In the genomic region with DNA sequence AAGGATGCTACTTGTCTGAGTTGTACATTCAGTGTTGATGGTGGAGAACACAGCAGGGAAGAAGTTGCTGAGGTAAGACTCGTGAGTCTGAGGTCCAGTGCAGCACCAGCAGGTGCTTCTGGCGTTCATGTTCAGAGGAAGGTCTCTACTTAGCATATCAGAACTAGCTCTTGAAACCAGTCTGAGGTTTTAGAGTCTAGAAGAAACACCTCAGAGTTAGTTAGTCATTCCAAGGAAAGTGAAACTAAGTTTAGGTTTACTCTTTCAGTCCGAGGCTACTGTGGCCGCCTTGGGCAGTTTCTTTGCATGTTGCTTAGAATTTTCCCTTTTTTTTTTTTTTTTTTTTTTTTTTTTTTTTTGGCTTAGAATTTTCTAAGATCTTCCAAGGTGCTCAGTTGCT, we compare ENCODE assay signal across 1 mouse cellular context.
TF ChIP-seq lines count a peak whose summit lies in the region.

No protein-coding gene starts in this region.

TF ChIP-seq in CH12.LX, 34 proteins besides CTCF, POLR2A, EP300 and RAD21 (continued from another document):
- no peak for TF ChIP-seq ZC3H11A (IDR thresholded peaks at IDR 0.05; ENCODE audit: low read depth, low read length)
- TF ChIP-seq POLR2AphosphoS2 (IDR thresholded peaks at IDR 0.05; ENCODE audit: low read depth, low read length) = no peak
TF ChIP-seq in CH12.LX: peak in this region for 18.
